Mouse (Mus musculus): ENCODE results near the gene Pdzd7.

Pdzd7 gene

DNA sequence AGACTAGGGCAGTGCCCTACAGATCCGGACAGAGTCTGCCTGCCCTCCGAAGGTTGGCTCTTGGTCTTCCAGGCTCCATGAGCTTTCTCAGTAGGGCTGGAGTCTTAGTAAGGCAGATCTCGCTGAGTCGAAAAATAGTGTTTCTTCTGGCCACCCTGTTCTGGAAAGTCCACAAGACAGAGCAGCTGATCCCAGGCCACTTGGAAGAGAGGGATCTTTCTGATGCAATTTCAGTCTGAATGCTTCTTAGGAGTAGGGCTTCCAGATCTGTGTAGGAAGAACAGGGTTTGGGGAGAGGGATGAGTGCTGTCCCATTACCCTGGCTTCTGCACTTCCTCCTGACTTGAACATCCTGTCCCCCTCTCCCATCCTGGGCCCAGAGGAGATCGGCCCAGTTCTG is at the start of gene Pdzd7:
Gene Pdzd7 (minus strand): TSS at position 67 of the 400 bp plus-strand sequence.
- DNase-seq, result no peak

DNA sequence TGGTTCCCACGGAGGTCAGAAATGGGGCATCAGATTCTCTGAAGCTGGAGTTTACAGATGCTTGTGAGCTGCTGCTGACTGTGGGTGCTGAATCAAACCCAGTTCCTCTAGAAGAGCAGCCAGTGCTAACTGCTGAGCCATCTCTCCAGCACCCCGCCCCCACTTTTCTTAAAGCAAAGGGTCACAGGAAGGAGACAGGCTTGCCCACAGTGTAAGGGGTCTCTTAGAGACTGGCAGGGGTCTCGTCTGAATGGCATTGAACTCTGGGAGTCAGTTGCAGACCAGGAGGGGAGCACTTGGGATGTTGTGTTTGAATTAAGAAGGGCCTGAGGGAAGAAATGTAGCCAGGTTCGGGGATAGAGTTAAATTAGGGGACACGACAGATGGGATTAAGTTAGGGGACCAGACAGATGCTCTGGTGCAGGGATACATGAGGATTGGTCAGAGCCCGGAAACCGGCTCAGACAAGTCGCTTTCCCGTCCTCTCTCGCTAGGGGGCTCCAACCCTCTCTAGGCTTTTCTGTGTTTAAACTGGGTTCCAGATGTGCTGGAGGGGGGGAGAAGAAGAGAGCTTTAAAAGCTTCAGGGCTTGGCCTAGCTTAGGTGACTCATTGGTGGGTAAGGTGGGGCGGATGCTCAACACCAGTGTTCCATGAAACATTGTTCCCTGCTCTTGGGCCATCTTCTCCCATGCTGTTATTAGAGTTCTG is 36.5 kb upstream of the Pdzd7 start:
- peak; percentile 64 for DNase-seq

GRCm38 (mm10) chr19:45081279-45081678 is 35.8 kb upstream of the Pdzd7 start:
- peak; percentile 78 for DNase-seq

- DNase-seq, result no peak
These were observed 35.2 kb upstream of the Pdzd7 start for GRCm38 (mm10) chr19:45080711-45081110.

DNA sequence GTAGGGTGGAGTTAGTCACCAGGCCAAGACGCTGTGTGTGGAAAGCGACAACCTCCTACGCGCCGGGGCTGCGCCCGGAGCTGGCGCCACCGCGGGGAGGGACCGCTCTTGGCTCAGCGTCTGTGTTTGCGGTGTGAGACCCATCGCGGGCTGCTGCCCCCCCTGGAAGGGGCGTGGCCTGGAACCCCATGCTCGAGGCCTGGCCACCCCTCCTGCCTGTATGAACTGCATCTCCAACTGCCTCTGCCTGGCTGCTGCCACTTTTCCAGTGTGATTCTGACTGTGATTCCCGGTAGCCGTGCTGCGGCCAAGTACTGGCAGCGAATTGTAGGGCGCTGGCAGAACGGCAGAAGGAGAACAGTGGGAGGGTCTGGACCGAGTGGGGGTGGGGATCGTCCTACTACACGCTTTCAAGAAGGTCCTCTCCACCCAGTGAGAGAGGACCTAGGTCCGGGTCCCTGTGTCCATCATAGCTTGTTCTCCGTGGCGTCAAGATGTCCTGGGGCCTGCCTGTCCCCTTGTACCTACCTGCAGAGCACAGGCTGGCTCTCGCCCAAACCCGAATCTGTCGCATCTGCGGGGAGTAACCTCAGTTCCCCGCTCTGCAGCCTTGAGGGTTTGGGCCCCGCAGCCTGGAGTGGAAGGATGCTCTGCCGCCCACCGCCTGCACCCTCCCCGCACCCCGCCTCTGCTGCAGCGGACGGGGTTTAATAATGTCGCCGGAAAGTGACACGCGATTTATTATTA is 34.4 kb upstream of the Pdzd7 start:
- DNase-seq, result peak; percentile 63

DNA sequence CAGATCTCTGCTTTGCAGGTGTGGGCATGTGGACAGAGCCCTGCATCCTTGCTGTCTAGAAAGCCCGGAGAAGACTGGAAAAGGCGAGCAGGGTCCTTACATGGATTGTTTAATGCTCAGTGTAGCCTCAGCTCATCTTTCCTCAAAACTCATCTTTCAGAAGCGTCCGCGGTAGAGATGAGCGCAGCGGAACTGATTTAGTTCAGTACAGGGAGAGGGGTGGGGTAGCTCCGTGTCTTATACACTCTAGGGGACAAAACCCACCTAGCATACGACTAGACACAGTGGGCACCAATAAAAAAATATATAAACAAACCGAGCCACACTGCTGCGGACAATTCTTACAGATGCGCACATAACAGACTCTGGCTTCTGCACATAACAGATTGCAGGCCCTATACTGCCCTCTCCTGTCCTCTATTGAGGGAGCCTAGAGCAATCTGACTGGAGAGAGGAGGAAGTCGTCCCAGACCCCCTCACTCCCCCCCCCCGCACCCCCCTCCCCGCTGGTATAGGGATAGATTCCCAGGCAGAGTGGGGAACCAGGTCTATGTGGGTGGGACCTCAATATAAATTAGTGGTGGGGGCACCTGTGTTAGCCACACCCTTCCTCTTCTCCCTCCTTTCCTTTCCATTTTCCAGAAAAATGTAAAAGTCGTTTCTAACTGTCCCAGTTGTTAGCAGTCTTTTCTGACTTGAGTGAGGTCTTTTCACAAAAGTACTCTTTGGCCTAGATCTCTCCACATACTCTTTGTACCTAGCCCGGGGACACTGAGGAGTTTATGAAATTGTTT is 33.7 kb upstream of the Pdzd7 start:
- DNase-seq, result no peak

DNA sequence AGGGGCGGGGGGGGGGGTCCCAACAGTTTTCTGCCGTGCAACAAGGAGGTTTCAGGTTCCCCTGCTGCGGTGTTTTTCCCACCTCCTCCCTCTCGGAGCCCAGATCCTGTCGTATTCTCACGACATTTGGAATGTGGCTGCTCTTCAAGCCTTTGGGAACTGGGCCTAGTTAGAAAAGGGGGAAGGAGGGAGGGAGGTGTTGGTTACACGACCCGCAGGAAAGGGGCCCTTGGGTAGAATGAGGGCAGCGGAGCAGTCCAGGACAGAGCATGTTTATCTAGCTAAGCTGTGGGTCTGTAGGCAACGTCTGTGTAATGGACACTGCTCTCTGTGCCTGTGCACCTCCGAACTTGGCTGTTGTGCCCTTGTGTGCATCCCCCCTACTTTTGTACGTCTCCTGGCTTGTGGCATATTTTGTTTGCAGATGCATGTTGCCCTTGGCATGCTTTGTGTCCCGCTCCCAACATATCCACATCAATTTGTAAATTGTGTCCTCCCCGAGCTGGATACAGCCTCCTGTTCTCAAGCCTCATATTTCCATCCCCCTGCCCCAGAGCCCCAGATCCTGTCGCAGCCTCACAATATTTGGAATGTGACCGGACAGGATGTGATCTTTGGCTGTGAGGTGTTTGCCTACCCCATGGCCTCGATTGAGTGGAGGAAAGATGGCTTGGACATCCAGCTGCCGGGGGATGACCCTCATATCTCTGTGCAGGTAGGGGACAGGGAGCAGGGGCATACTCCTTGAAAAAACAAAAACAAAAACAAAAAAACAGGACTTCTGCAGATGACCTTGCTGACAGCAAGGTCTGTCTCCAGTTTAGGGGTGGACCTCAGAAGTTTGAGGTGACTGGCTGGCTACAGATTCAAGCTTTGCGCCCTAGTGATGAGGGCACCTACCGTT is 32.5 kb upstream of the Pdzd7 start:
- DNase-seq, result no peak

DNA sequence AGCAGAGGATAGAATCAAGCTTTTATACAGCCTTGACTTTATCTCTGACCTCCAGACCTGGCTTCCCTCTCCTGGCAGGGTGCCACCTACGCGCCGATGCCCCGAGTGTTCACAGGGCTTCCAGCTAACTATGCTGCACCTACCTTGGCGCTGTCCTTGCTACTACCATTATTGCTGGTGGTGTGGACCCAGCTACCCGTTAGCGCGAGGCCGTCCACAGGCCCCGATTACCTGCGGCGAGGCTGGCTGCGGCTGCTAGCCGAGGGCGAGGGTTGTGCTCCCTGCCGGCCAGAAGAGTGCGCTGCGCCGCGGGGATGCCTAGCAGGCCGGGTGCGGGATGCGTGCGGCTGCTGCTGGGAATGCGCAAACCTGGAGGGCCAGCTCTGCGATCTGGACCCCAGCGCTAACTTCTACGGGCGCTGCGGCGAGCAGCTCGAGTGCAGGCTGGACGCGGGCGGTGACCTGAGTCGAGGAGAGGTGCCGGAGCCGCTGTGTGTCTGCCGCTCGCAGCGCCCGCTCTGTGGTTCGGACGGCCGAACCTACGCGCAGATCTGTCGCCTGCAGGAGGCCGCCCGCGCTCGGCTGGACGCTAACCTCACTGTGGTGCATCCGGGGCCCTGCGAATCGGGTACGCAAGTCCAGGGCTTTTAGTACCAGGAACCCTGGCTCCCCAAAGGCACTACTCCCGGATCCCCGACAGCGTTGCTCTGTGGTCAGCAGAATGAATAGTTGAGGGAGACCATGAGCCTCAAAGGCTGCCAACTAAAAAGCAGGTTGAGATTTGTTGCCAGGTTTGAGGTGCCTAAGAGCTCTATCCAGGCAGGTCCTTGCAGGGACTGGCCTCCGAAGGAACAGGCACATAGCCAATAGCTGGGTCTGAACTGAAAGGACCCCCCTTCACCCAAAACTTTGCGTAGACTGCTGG is 31.3 kb upstream of the Pdzd7 start:
- DNase-seq, result peak; percentile 40

GRCm38 (mm10) chr19:45076036-45076575 is 30.6 kb upstream of the Pdzd7 start:
- DNase-seq, result no peak

GRCm38 (mm10) chr19:45075323-45076035 is 30.0 kb upstream of the Pdzd7 start:
- no peak for DNase-seq

DNA sequence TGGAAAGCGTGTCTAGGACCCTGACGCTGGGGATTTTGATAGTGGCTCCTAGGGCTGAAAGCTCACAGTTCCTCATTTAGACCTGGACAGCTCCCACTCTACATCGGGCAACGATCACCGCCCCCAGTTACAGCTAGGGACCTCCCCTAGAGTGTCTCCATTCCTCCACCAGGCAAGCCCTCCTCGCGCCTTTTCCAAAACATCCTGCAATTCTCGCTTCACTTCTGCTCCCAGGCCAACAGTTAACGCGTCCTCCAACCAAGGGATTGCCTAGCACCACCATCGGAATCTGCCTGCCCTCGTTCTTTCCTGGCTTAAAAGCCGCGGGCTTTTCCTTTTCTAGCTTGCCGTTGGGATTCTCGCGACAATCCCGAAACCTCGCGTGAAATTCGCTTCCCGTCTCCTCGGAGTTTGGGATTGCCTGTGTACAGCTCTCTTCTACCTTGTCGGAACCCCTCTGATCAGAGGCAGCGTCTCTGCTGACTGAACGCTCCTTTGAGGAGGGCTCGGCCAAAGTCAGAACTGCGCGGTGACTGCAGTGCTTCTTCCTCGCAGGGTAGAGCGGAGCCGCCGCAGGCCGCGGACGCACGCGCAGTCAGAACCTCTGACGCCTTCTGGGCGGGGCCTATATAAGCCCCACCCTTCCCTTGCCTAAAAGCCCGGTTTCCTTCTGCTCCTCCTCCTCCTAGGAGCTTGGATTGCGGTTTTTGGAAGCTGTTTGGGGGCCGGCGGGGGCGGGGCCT is 29.2 kb upstream of the Pdzd7 start, which contains the start of gene Kazald1:
Gene Kazald1 (plus strand): TSS at position 662 of the 743 bp plus-strand sequence.
- peak; percentile 92 for DNase-seq

DNA sequence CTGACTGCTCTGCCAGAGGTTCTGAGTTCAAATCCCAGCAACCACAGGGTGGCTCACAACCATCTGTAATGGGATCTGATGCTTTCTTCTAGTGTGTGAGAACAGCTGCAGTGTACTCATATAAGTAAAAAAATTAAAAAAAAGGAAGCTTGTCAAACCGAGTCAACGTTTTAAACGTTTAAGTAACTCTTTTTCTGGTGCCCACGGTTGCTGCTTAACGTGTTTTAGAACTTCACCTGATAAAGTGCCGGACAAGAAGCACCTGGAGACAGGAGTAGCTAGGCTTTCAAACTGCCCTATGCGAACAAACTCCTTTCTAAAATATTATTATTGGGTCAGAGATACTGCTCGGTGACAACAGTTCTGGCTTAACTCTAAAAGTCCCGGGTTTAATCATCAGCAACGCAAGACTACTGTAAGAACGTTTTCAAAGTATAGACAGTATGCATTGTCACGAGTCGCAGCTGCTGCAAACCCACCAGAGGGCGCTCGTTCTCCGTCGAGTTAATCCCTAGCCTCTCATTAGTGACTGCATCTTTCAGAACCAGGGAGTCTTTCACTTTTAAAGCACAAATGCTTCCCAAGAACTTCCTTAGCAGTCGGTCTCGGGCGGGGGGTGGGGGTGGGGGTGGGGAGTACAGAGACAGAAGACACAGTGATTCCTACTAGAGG is 28.5 kb upstream of the Pdzd7 start:
- DNase-seq, result peak; percentile 88

DNA sequence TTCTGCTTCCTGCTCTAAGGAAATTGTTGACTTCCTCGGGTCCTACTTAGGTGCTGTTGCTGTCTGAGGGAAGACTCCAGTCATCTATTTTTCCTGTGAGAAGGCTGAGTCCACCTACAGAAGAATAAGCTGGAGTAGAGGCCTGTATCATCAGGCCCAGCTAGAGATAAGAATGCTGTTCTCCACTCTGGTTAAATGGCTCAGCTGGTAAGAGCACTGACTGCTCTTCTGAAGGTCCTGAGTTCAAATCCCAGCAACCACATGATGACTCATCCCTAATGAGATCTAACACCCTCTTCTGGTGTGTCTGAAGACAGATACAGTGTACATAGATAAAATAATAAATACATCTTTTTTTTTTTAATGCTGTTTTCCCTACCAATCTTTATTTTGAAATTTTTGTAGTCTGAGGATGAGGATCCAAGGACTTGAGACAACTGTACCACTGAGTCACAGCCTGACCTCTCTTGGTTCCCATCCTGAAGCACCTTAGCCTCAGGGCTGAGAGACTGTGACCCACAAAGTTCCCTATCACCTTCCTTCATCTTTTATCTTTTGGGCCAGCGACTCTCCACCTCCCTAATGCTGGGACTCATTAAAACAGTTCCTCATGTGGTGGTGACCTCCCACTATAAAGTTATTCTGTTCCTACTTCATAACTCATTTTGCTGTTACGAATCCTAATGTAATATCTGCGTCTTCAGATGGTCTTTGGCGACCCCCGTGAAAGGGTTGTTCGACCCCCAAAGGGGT is 22.4 kb upstream of the Pdzd7 start:
- DNase-seq, result no peak

- DNase-seq, result no peak
These were observed 21.7 kb upstream of the Pdzd7 start for GRCm38 (mm10) chr19:45067170-45067569.

- DNase-seq, result no peak
These were observed 19.7 kb upstream of the Pdzd7 start for GRCm38 (mm10) chr19:45065226-45065625.

DNA sequence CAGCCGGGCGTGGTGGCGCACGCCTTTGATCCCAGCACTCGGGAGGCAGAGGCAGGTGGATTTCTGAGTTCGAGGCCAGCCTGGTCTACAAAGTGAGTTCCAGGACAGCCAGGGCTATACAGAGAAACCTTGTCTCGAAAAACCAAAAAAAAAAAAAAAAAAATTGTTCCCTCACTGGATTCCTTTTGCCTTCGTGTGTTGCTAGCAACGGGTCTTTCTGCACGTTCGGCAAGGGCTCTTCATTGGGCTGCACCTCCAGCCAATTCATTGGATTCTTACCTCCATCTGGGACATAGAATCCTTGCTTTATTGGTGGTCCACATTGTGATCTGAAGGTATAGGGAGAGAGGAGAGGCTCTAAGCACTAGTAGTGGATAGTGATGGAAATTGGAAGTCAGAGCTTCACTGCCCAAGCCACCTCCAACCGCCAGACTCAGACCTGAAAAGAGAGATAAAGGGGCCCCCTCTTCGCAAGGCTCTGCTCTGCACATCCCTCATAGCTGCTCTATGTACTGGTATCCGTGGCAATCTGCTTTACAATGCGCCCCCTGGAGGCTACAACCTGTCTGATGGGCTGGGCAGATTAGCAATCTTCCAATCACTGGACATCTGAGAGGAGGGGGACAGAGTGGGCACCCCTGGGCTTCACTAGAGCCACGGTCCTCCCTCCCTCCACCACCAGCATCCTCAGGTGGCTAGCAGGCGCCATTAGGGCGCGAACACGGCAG is 18.2 kb upstream of the Pdzd7 start:
- DNase-seq, result peak; percentile 59

- no peak for DNase-seq
These were observed 13.3 kb upstream of the Pdzd7 start for GRCm38 (mm10) chr19:45058841-45059240.

Measured in thymus, postnatal 25 days (tissue).